ENCODE assay signal across 8 mouse cellular contexts in the genomic region with DNA sequence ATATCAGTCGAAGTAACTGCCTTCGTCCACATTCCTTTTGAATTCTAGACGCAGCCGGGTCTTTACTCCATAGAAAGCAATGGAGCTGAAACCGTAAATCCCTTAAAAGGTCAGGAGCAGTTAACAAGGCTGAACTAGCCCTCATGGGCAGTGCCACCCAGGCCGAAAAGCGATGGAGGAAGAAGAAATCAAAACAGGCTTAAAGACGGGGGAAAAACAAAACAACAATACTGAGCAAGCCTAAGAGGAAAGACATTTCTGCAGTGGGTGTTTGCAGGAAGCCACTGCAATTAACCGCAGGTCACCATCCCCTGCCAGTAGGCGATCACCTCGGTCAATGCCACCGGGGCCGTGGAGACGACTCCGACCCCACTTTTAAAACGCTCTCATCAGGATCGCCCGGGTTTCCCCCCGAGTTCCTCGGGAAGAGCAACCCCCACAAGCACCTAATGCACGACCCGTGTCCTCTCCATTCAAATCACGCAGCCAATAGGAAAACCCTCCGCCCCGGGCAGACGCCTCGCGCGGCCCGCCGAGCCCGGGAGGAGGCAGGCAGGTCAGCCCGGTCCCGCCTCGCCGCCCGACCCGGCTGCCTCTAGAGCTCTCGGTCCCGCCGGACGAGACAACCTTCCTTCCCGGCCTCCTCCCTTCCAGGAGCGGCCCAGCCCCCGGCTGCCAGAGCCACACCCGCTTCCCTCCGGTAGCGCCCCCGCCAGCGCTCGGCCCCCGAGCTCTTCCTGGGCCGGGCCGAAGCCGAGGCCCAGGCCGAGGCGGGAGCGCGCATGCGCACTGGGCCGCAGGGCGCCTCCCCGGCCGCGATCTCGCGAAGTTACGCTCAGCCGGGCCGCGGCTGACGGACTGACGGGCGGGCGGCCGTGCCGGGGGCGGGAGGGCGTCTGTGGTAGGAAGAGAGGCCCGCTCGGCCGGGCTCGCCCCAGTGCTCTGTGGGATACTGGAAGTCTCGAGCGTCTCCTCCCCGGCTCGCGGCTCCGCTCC. TPM values are rescaled to one million over a fixed set of nuclear protein-coding genes. Genes with fewer than 3 reads are reported as not detected.
DNase-seq lines count a peak whose midpoint lies in the region; ATAC-seq and TF ChIP-seq lines count a peak whose summit lies in the region.

A gene (plus strand): TSS at position 933 of the 996 bp plus-strand sequence.

- H3K27me3 ChIP-seq in heart, embryonic 10.5 days (ENCODE audit: insufficient read depth, poor library complexity, severe bottlenecking): no peaks in the 10 kb centered on the region
- H3K27me3 ChIP-seq in kidney, embryonic 16.5 days (ENCODE audit: insufficient read depth, low read length): no peaks in the 10 kb centered on the region
- no peaks in the 10 kb centered on the region for H3K27me3 ChIP-seq in liver, adult 2 months (ENCODE audit: control insufficient read depth, insufficient read depth, low read length)
- H3K27me3 ChIP-seq in myocyte (ENCODE audit: control insufficient read depth, insufficient read depth, insufficient read length): no peaks in the 10 kb centered on the region
- no peaks in the 10 kb centered on the region for H3K27me3 ChIP-seq in splenic B cell, adult 2 months (ENCODE audit: control insufficient read depth, insufficient read depth, low read length, poor library complexity, severe bottlenecking)

- no peaks in the 10 kb centered on the region for H3K9me3 ChIP-seq in heart, embryonic 10.5 days
- H3K9me3 ChIP-seq in kidney, embryonic 16.5 days (ENCODE audit: low read length): no peaks in the 10 kb centered on the region

- WGBS in heart, embryonic 10.5 days: under 1% methylated on average over 88 of the region's 89 CpGs
- under 1% methylated on average over 70 of the region's 89 CpGs for WGBS in kidney, embryonic 16.5 days
- under 1% methylated on average over 89 of the region's 89 CpGs for WGBS in liver, adult 2 months

- H3K79me2 ChIP-seq in liver, adult 2 months (ENCODE audit: control insufficient read depth, insufficient read depth, low read length): peaks cover 22% of the 10 kb centered on the region; the same call in 1 of the 2 replicates
- H3K79me2 ChIP-seq in myocyte (ENCODE audit: control insufficient read depth, insufficient read depth): peaks cover 43% of the 10 kb centered on the region

- H3K27ac ChIP-seq in bone marrow macrophage, adult 2 months (ENCODE audit: insufficient read depth, low read depth, low read length): peak within 1 kb of the TSS; percentile 97
- peak within 1 kb of the TSS; percentile 98 for H3K27ac ChIP-seq in embryonic fibroblast, embryonic 13.5 days (ENCODE audit: insufficient read depth, low read length)
- H3K27ac ChIP-seq in heart, embryonic 10.5 days: peak within 1 kb of the TSS; percentile 100
- H3K27ac ChIP-seq in kidney, embryonic 16.5 days (ENCODE audit: low read length): peak within 1 kb of the TSS; percentile 98
- H3K27ac ChIP-seq in liver, adult 2 months (replicated peaks; ENCODE audit: insufficient read depth, low read depth, low read length): peak within 1 kb of the TSS; percentile 82

- peak within 1 kb of the TSS; percentile 65 for H3K4me2 ChIP-seq in kidney, embryonic 16.5 days (replicated peaks; ENCODE audit: low read depth, low read length)
- peak within 1 kb of the TSS; percentile 89 for H3K4me2 ChIP-seq in myocyte (ENCODE audit: low read depth)

- peak within 1 kb of the TSS; percentile 100 for H3K4me3 ChIP-seq in bone marrow macrophage, adult 2 months (ENCODE audit: insufficient read depth, low read length)
- H3K4me3 ChIP-seq in embryonic fibroblast, embryonic 13.5 days (ENCODE audit: insufficient read depth, low read length): peak within 1 kb of the TSS; percentile 90
- peak within 1 kb of the TSS; percentile 100 for H3K4me3 ChIP-seq in heart, embryonic 10.5 days
- peak within 1 kb of the TSS; percentile 99 for H3K4me3 ChIP-seq in kidney, embryonic 16.5 days (ENCODE audit: low read length)
- peak within 1 kb of the TSS; percentile 96 for H3K4me3 ChIP-seq in liver, adult 2 months (ENCODE audit: insufficient read depth, low read depth, low read length)
- peak within 1 kb of the TSS; percentile 97 for H3K4me3 ChIP-seq in myocyte

- TF ChIP-seq CTCF in bone marrow macrophage, adult 2 months (IDR thresholded peaks at IDR 0.05; ENCODE audit: low read depth, low read length): no peak
- TF ChIP-seq CTCF in embryonic fibroblast, embryonic 13.5 days (IDR thresholded peaks at IDR 0.05; ENCODE audit: borderline replicate concordance, insufficient read depth, low read length): no peak
- TF ChIP-seq CTCF in liver, adult 2 months (IDR thresholded peaks at IDR 0.05; ENCODE audit: low read depth, low read length): no peak

- TF ChIP-seq POLR2A in bone marrow macrophage, adult 2 months (IDR thresholded peaks at IDR 0.05; ENCODE audit: borderline replicate concordance, low read depth, low read length): no peak
- TF ChIP-seq POLR2A in embryonic fibroblast, embryonic 13.5 days (IDR thresholded peaks at IDR 0.05; ENCODE audit: low read depth, low read length): peak; percentile 75
- peak; percentile 55 for TF ChIP-seq POLR2A in liver, adult 2 months (IDR thresholded peaks at IDR 0.05; ENCODE audit: extremely low read depth, insufficient read depth, low read length)
- TF ChIP-seq POLR2A in myocyte (IDR thresholded peaks at IDR 0.05; ENCODE audit: insufficient read length, low read depth): peak; percentile 78

- peak within 1 kb of the TSS; percentile 100 for H3K9ac ChIP-seq in kidney, embryonic 16.5 days (replicated peaks; ENCODE audit: low read length)
- H3K9ac ChIP-seq in liver, adult 2 months (ENCODE audit: low read depth, low read length): peak within 1 kb of the TSS; percentile 94

- peak; percentile 98 for ATAC-seq in kidney, embryonic 16.5 days (ENCODE audit: low FRiP score, low TSS enrichment)

- peaks cover 15% of the 10 kb centered on the region for H3K4me1 ChIP-seq in bone marrow macrophage, adult 2 months (ENCODE audit: control insufficient read depth, insufficient read depth, low read length)
- H3K4me1 ChIP-seq in embryonic fibroblast, embryonic 13.5 days (ENCODE audit: control insufficient read depth, insufficient read depth, low read length): 0 out of 2 replicates have a peak, but pooled peaks cover 2% of the 10 kb centered on the region
- peaks cover 20% of the 10 kb centered on the region; the same call in 1 of the 2 replicates for H3K4me1 ChIP-seq in heart, embryonic 10.5 days
- H3K4me1 ChIP-seq in kidney, embryonic 16.5 days (ENCODE audit: insufficient read depth, low read length): peaks cover 19% of the 10 kb centered on the region
- peaks cover 2% of the 10 kb centered on the region; the same call in 1 of the 2 replicates for H3K4me1 ChIP-seq in liver, adult 2 months (ENCODE audit: control insufficient read depth, insufficient read depth, low read length)

- H3K36me3 ChIP-seq in heart, embryonic 10.5 days: no peaks in the 10 kb centered on the region
- no peaks in the 10 kb centered on the region for H3K36me3 ChIP-seq in kidney, embryonic 16.5 days (ENCODE audit: insufficient read depth, low read length)
- no peaks in the 10 kb centered on the region for H3K36me3 ChIP-seq in liver, adult 2 months (ENCODE audit: control insufficient read depth, insufficient read depth, low read length)
- H3K36me3 ChIP-seq in myocyte (ENCODE audit: control insufficient read depth, insufficient read depth): no peaks in the 10 kb centered on the region
- no peaks in the 10 kb centered on the region for H3K36me3 ChIP-seq in splenic B cell, adult 2 months (ENCODE audit: control insufficient read depth, insufficient read depth, low read length, poor library complexity, severe bottlenecking)

- peak; percentile 97 for DNase-seq in A20 (ENCODE audit: low read depth, low spot score)
- peak; percentile 96 for DNase-seq in heart, embryonic 10.5 days (ENCODE audit: low spot score)
- DNase-seq in liver, adult 2 months (ENCODE audit: extremely low read depth, low read depth, low spot score): peak; percentile 73
- peak; percentile 95 for DNase-seq in splenic B cell, adult 2 months (ENCODE audit: low read depth, low spot score)

- peak within 1 kb of the TSS; percentile 97 for H3ac ChIP-seq in myocyte (ENCODE audit: control insufficient read depth, insufficient read length)

TF ChIP-seq in myocyte, 11 proteins besides CTCF, POLR2A, EP300 and RAD21:
- TF ChIP-seq MAX (IDR thresholded peaks at IDR 0.05; ENCODE audit: low read depth): no peak
- TF ChIP-seq REST (IDR thresholded peaks at IDR 0.05; ENCODE audit: insufficient read depth, insufficient read length): no peak
- peak in 1 of 3 experiments; percentile 58 for TF ChIP-seq MYOG (IDR thresholded peaks at IDR 0.05; ENCODE audit: control insufficient read depth in 1 of 3, insufficient read depth in 1 of 3, insufficient read length in 2 of 3, low read depth in 2 of 3)
- peak; percentile 58 for TF ChIP-seq POLR2AphosphoS2 (IDR thresholded peaks at IDR 0.05; ENCODE audit: insufficient read length, low read depth)
- no peak for TF ChIP-seq USF1 (IDR thresholded peaks at IDR 0.05; ENCODE audit: low read depth)

RNA-seq across cellular contexts. Expression of the gene that starts here (rescaled TPM):
- polyA plus RNA-seq in bone marrow macrophage, adult 2 months (2012; ENCODE audit: insufficient read depth, insufficient read length, missing spikeins): 84.8 and 101 TPM in 2 replicates
- 152 and 168 TPM in 2 replicates for polyA plus RNA-seq in embryonic fibroblast, embryonic 13.5 days (2011; ENCODE audit: insufficient read length, low read depth, missing spikeins)
- polyA plus RNA-seq in heart, embryonic 10.5 days (2016; fragmentation: Nextera tagmentation; extraction: Ambion mirVana): 110 and 112 TPM in 2 replicates
- 91.1 and 97.7 TPM in 2 replicates for polyA plus RNA-seq in kidney, embryonic 16.5 days (2015; fragmentation: Nextera tagmentation; extraction: Ambion mirVana)
- total RNA-seq in liver, adult 2 months (2014; rRNA removed): 33.8 and 38.5 TPM in 2 replicates
- polyA plus RNA-seq in liver, adult 2 months (2012; rRNA removed): 4.4 and 5.5 TPM in 2 replicates
- 18.5 TPM for polyA plus RNA-seq in myocyte (2012; fragmentation: generic; extraction: Trizol)

Comparison
In these comparisons a context has a peak if more than half of its experiments do, and no peak if none do; other contexts are left out.
1. Peak in every context shown above with its lines: DNase-seq, ATAC-seq, H3K4me3 ChIP-seq and H3K27ac ChIP-seq.